Mouse (Mus musculus) B cell, adult (primary cell): ENCODE measurements around the gene Ran. TPM values are rescaled to one million over a fixed set of nuclear protein-coding genes. Genes with fewer than 3 reads are reported as not detected.

Experiments
- total RNA-seq: library from RNA; stranded (reverse); gene quantifications from 4 replicates; pipeline ENCODE4 v1.2.4, GENCODE M21; 2023; ENCODE audit not compliant: inconsistent age

The Ran gene
- 111 to 130 TPM (median 114 TPM) in 4 replicates for total RNA-seq

GRCm38 (mm10) chr5:129019497-129020299 is at the start of gene Ran:
TSS of gene Ran (plus strand) at chr5:129020069.

GRCm38 (mm10) chr5:129008412-129008826 is 11.4 kb upstream of the Ran start, which contains the start of gene Stx2:
TSS of gene Stx2 (minus strand) at chr5:129008574.

Other genes starting within 250 kb of the Ran start
- not detected in 4 replicates for gene Rimbp2, start 66.6 kb upstream of the Ran start, total RNA-seq
- 9.4 to 11.1 TPM (median 9.7 TPM) in 4 replicates for gene Stx2, start 11.5 kb upstream of the Ran start, total RNA-seq
- gene Adgrd1, start 76.7 kb downstream of the Ran start, total RNA-seq = 0.10 to 0.36 TPM (median 0.20 TPM) in 4 replicates